Mouse (Mus musculus) A20 (cell line): ENCODE results near the gene Msh3.

ENCODE experiments used
- DNase-seq: peaks from one replicate; pipeline ENCODE4 v3.0.0-alpha.2; 2011; ENCODE audit warnings: low read depth, low spot score

The Msh3 gene

DNA sequence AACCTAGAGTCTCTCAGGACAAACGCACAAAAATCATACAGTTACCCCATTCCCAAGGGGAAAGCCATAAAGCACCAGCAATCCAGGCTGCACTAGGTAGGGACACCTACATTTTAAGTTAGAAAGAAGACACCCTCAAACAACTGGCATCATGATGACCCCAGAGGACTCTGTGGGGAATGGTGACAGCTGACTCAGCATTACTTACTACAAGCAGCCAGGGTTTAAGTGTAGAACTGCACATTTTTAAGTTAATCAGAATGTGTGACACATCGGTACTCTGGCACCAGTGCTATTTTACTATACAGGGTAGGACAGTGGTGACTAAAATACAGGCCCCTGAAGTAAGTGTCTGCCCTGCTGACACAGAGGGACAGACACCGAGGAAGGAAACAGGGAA lies 24.2 kb downstream of the Msh3 start:
- DNase-seq = no peak

DNA sequence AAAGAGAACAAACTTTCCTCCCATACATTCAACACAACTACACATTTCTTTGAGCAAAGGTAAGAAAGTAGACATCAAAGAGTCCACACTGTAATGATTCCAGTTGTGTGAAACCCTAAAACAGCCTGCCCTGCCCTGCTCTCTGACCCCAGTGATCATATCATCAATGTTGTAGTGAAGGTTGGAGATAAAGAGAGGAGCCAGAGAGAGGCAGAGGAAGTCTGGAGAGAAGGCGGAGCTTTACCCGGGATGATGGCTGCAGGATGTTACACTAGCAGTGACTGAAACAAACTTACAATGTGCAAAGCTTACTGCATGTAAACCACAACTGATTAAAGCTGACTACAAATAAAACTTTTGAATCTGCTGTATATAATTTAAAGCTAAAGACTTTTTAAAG lies 26.8 kb downstream of the Msh3 start:
- no peak for DNase-seq

DNA sequence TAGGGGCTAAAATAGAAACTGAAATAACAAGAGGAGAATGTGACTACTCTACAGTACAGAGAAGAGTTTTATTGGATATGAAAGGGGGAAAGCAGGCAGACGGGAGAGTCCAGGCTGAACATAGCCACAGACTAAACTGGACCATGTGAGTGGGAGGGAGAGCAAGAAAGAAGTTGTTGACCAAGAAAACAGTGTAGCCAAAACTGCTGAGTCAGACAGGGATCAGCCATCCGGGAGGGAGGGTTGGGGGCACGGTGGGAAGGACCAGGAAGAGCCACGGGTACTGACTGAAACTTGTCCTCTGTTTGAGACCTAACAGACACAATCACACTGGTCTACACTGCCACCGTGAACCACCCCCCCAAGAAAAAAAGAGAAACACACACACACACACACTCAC lies 28.8 kb downstream of the Msh3 start:
- DNase-seq = no peak

DNA sequence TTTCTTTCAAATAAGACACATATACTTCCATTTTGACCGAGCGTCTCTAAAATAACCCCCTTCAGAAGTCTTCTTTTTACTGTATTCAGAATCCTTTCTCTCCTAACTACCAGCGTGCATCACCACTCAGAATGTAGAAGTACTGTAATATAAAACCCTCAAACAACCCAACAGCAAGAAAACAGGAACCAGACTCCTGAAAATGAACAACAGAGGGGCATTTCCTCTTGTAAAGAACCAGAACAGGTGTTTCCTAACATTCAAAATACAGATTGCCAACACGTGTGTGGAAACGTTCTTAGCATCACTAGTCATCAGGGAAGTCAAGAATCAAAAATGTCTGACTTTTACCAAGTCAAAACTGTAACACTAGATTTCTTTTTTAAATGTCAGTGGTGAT lies 34.0 kb downstream of the Msh3 start:
- peak; percentile 84 for DNase-seq

- no peak for DNase-seq
Observed at GRCm38 (mm10) chr13:92314613-92315012, 40.2 kb downstream of the Msh3 start.

DNA sequence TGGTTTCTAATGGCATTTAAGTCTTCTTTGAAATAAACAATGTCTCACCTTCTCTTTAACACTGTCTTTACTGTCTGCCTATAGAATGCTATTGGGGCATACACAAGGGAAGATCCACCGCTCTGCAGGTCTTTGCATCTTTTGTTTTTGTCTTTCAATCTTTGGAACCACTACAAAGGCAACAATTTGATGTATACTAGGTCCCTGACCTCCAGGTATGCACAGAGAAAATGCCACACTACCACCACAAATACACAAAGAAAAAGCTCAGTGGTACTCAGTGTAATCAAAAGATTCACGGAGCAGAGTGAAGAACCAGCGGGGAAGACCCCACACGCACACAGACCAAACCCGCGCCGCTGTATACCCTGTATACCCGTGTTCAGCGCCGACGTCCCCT lies 49.1 kb downstream of the Msh3 start, which contains the start of gene Gm20379:
TSS of gene Gm20379 (plus strand) at position 301 of the 400 bp plus-strand sequence.
- no peak for DNase-seq

GRCm38 (mm10) chr13:92304291-92304690 lies 50.5 kb downstream of the Msh3 start:
- peak; percentile 55 for DNase-seq

DNA sequence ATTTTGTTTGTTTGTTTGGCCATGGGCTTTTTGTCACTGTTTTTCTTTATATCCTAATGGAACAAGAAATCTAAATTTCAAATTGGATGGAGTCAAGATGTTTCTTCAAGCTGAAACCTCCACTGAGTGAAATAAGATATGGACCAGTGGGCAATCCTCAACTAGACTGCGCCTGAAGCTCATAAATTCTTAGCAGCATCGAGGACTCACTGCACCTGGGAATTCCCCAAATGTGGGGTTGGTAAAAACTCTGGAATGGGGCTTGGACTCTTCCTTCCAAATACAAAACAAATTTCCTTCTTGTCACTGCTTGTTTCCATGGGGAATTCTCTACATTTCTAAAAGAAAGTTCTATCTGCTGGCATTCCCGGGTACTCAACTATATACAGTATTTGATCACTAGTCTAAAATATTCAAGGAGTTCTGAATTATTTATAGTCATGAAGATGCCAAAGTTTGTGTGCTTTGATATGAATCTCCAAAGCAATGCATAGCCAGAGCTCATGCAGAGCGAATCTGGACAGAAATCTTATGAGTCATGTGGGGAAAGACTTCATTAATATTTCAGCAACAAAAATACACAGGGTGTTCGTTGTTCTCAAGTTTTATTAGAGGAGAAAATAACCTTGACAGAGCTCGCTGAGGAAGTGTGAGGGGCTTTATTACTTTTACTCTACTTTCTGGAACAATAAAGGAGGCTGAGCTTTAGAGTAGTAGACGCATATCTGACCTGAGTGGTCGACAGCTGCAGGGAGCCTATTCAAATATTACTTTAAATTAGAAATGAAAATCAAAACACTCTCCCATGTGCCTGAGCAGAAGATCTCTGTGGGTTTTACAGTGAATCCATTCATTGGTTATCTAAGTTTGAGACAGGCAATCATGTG lies 51.5 kb downstream of the Msh3 start:
- peak; percentile 43 for DNase-seq

- no peak for DNase-seq
Observed at GRCm38 (mm10) chr13:92302466-92302865, 52.3 kb downstream of the Msh3 start.

DNA sequence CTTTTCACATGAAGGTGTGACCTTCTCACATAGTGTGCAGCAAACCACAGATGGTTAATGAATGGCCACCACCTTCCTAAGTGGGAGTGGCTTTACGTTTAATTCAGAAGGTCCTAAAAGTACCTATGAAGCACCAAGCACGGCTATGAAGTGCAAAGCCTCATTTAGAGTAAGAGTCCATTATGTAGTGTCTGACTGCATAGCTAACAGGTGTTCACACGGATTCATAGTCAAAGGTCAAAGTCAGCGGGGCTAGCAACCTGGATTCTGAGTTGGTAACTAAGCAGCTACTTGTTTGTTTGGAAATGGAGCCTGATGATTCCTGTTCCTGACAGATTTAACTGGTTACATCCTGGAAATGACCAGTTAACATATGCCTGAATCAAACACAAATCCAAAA lies 53.0 kb downstream of the Msh3 start:
- no peak for DNase-seq

DNA sequence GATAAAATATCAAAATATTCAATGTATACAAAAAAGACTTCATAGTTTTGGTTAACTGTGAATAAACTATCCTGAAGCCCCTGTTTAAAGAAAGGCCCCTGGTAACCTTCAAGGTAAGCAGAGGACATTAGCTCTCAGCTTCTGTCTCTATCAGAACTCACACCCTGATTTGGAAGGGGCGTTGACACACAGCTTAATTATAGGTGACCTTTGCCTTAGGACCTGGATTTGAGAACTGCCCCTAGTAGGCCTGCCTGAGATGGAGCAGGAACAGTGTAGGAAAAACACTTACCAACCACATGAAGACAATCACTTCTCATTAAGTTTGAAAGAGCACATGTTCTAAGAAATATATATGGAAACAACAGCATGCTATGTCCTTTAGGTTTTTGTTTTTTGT lies 55.3 kb downstream of the Msh3 start:
- DNase-seq = no peak

GRCm38 (mm10) chr13:92297021-92297420 lies 57.8 kb downstream of the Msh3 start:
- no peak for DNase-seq

GRCm38 (mm10) chr13:92296490-92296889 lies 58.3 kb downstream of the Msh3 start:
- no peak for DNase-seq

GRCm38 (mm10) chr13:92293883-92294282 lies 60.9 kb downstream of the Msh3 start:
- no peak for DNase-seq

DNA sequence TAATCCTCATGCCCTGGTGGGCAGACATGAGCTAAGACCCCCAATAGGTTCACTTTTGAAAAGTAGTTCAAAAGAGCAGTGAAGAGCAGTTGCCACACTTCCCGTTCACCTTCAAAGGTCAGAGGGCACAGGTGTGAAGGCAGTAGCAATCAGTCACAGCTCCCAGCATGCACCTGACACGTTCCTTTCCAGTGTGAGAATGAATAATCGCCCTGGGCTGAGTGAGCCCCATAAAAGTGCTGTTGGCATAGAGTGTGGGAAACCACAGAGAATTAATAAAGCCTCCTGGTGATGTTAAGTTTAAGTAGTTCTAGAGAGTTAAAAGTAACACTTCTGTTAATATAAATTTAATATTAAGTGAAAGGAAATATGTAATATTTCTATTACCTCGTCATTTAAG lies 63.2 kb downstream of the Msh3 start:
- DNase-seq = peak; percentile 40

- no peak for DNase-seq
Observed at GRCm38 (mm10) chr13:92277027-92277426, 77.8 kb downstream of the Msh3 start.

GRCm38 (mm10) chr13:92275292-92275691 lies 79.5 kb downstream of the Msh3 start:
- no peak for DNase-seq

DNA sequence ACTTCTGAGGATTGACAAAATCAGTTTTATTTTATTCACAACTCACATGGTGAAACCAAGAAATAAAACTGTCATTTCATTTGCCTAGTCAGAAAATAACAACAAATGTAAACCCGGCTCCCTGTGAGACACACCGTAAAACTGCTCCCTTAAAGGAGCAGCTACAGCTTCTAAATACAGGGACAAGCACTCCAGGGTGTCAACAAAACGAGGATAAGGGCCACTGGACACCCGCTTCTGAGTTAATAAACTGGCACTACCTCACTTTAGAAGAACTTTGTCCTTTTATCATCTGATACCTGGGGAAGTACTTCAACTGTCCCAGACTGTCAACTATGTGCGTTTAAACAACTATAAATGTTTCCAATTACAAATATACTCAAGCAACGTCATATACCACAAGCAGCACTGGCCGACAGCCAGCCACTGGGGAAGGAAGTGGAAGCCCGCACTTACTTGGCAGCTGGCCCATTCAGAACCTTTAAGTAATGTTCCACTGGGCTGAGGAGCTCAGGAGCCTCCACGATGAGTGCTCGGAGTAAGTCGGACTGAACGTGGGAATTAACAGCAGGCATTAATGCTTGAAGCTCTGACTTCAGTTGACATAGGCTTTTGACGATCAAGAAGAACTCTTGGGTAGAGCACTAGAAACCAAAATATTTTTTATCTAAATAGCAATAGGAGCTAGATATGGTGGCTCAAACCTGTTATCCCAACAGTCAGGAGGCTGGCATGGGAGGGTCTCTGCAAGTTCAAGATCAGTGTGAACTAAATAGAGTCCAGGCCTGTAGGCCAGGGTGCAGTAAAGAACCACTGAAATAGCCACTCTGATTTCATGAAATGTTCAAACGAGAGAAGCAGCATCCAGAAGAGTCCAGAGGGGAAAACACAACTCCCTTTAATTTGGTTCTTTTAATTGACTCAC lies 80.3 kb downstream of the Msh3 start:
- no peak for DNase-seq

GRCm38 (mm10) chr13:92267076-92267475 lies 87.7 kb downstream of the Msh3 start:
- peak; percentile 31 for DNase-seq

- DNase-seq = no peak
Observed at GRCm38 (mm10) chr13:92263566-92263965, 91.2 kb downstream of the Msh3 start.

GRCm38 (mm10) chr13:92261329-92261728 lies 93.5 kb downstream of the Msh3 start:
- DNase-seq = no peak

DNA sequence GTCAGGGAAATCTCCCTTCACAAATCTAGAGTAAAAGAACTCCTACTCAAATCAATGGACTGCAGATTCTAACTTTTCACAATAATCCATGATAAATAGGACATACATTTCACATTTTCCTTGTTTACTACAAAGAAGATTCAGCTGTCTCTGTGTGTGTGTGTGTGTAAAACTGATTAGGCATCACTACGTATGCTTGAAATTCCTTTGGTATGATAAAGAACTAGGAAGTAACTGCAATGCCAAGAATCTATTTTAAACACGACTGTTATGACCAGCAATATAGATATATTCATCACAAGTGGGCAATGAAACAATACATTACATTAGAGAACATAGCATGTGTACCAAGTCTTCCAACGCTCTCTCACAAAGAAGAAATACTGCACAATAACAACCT lies 99.3 kb downstream of the Msh3 start:
- no peak for DNase-seq
